Mouse (Mus musculus) brain, embryonic 14.5 days (tissue): Measurements from ENCODE around the gene 2310061I04Rik.
A peak's percentile ranks its signal among the peaks of the same experiment; 100 is the strongest.

Experiments used
- CTCF ChIP-seq: fragments of 200-500 bp; IDR thresholded peaks from 2 replicates; pipeline ENCODE4 v1.5.1; 2012; ENCODE audit warnings: inconsistent platforms, mild to moderate bottlenecking, moderate library complexity, borderline replicate concordance; ENCODE audit not compliant: insufficient read depth, insufficient read length; ENCODE audit errors: extremely low read depth
- POLR2A ChIP-seq: fragments of 200-500 bp; IDR thresholded peaks from 2 replicates; pipeline ENCODE4 v1.6.1; 2012; ENCODE audit warnings: mild to moderate bottlenecking, inconsistent platforms, borderline replicate concordance; ENCODE audit not compliant: poor library complexity, insufficient read depth, insufficient read length, severe bottlenecking; ENCODE audit errors: extremely low read depth

GRCm38 (mm10) chr17:35909919-35910369, 12.7 kb upstream of the 2310061I04Rik start, which contains the start of gene Atat1:
- TF ChIP-seq CTCF (no peak), POLR2A (peak; percentile 91; the same call in 1 of the 2 replicates)
